Mouse (Mus musculus) embryonic facial prominence, embryonic 10.5 days (tissue): ENCODE results near the gene Galnt6. TPM values are rescaled to one million over a fixed set of nuclear protein-coding genes. Genes with fewer than 3 reads are reported as not detected.
A peak's percentile ranks its signal among the peaks of the same experiment; 100 is the strongest.

Experiments used
- DNase-seq: peaks from one replicate; pipeline ENCODE4 v3.0.0-alpha.2; 2017; ENCODE audit warnings: low spot score
- H3K27ac ChIP-seq: fragments of 300-500 bp; sonication (generic); replicated peaks from 2 replicates; pipeline ENCODE4 v1.5.1; 2016; ENCODE audit warnings: mild to moderate bottlenecking
- H3K27me3 ChIP-seq: fragments of 300-500 bp; sonication (generic); replicated peaks from 2 replicates; pipeline ENCODE4 v1.6.1; 2016; ENCODE audit warnings: low read depth, mild to moderate bottlenecking; ENCODE audit not compliant: poor library complexity, severe bottlenecking
- H3K36me3 ChIP-seq: fragments of 300-500 bp; sonication (generic); replicated peaks from 2 replicates; pipeline ENCODE4 v1.6.1; 2016; ENCODE audit warnings: mild to moderate bottlenecking, moderate library complexity
- H3K4me1 ChIP-seq: fragments of 300-500 bp; sonication (generic); 2 replicates; pipeline ENCODE4 v1.6.1; 2016
- H3K4me3 ChIP-seq: fragments of 300-500 bp; sonication (generic); 2 replicates; pipeline ENCODE4 v1.5.1; 2016; ENCODE audit warnings: mild to moderate bottlenecking, moderate library complexity
- H3K9me3 ChIP-seq: fragments of 300-500 bp; sonication (generic); 2 replicates; pipeline ENCODE4 v1.6.1; 2016; ENCODE audit warnings: mild to moderate bottlenecking
- WGBS: fragments of 180-500 bp; shearing (Covaris S2); methylation state at CpG from one replicate; pipeline ENCODE4 v1.1.7; 2016; 5-methylcytosine and 5-hydroxymethylcytosine counted together
- polyA plus RNA-seq: library from polyadenylated mRNA; unstranded; fragments of >200 nt; fragmentation: Nextera tagmentation; extraction: Ambion mirVana; gene quantifications from 2 replicates; pipeline ENCODE4 v1.2.1, GENCODE M21; 2016

Gene Galnt6
- polyA plus RNA-seq, 1 experiment from 2014 or later = 0.16 TPM

GRCm38 (mm10) chr15:100686434-100686833 lies 42.7 kb downstream of the Galnt6 start:
- Histone ChIP-seq H3K27ac (no peak overlapping the region), H3K4me3 (no peak overlapping the region), H3K4me1 (peaks cover 19% of the 10 kb centered on the region), H3K27me3 (peaks cover 15% of the 10 kb centered on the region), H3K9me3 (peaks cover 11% of the 10 kb centered on the region), H3K36me3 (no peaks in the 10 kb centered on the region)
- 84% methylated on average over 6 of the region's 6 CpGs for WGBS
- no peak for DNase-seq

DNA sequence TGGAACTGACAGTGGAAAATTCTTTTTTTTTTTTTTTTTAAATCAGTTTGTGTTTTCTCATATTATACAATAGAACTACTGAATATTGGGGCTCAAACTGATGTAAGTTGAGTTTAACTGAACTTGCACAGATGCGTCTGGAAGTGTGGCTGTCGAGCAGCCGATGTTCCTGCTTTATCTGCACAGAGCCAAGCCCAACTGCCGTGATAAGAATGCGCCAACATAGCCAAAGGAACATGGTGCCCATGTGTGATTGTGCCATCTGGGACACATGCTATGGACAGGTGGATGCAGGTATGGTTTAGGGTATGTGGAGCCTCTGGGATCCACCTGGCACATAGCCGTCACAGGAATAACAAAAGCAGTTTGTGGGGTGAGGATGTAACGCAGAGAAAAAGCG lies 43.3 kb downstream of the Galnt6 start:
- no peak overlapping the region for H3K4me3 ChIP-seq
- H3K9me3 ChIP-seq = peaks cover 9% of the 10 kb centered on the region
- DNase-seq = no peak
- peaks cover 25% of the 10 kb centered on the region for H3K4me1 ChIP-seq
- H3K36me3 ChIP-seq = no peaks in the 10 kb centered on the region
- 89% methylated on average over 8 of the region's 8 CpGs for WGBS
- H3K27ac ChIP-seq = no peak overlapping the region
- peaks cover 15% of the 10 kb centered on the region for H3K27me3 ChIP-seq

GRCm38 (mm10) chr15:100685255-100685654 lies 43.9 kb downstream of the Galnt6 start:
- Histone ChIP-seq H3K27ac (no peak overlapping the region), H3K4me1 (peaks cover 31% of the 10 kb centered on the region), H3K4me3 (no peak overlapping the region), H3K27me3 (peaks cover 15% of the 10 kb centered on the region), H3K36me3 (no peaks in the 10 kb centered on the region), H3K9me3 (peaks cover 3% of the 10 kb centered on the region)
- WGBS = 20% methylated on average over 13 of the region's 13 CpGs
- DNase-seq = no peak

DNA sequence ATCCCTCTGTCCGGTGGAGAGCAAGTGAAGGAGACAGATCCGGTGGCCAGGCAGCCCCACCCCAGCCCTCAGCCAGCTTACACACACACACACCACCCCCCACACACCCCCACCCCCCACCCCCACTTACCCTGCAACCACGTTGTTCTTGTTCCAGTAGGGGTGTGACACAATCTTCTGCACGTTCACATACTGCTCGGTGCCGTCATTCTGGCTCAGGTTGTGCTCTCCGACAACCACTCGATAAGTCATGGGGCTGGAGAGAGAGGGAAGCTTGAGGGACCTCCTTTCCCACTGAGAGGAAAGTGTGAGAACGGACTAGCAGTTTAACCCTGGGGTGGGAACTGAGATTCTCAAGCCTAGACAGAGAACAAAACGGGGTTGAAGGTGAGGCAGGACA lies 44.7 kb downstream of the Galnt6 start:
- H3K36me3 ChIP-seq = no peaks in the 10 kb centered on the region
- no peak overlapping the region for H3K27ac ChIP-seq
- WGBS = 75% methylated on average over 10 of the region's 10 CpGs
- DNase-seq = no peak
- peaks cover 36% of the 10 kb centered on the region for H3K4me1 ChIP-seq
- peaks cover 15% of the 10 kb centered on the region for H3K27me3 ChIP-seq
- no peak overlapping the region for H3K4me3 ChIP-seq
- no peaks in the 10 kb centered on the region for H3K9me3 ChIP-seq

GRCm38 (mm10) chr15:100683041-100683440 lies 46.1 kb downstream of the Galnt6 start:
- H3K27me3 ChIP-seq = peaks cover 15% of the 10 kb centered on the region
- WGBS = 47% methylated on average over 2 of the region's 2 CpGs

DNA sequence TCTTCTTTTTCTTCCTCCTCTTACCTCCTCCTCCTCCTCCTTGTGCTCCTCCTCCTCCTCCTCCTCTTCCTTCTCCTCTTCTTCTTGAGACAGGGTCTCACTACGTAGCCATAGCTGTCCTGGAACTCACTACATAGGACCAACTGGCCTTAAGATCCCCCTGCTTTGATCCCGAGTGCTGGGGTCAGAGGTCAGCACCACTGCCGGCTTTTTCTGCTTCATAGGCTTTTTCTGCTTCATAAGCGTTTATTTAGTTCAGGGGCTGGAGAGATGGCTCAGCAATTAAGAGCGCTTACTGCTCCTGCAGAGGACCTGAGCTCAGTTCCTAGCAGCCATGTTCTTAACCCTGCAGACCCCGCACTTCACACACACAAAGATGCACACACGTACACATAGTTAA lies 47.4 kb downstream of the Galnt6 start:
- H3K4me3 ChIP-seq = no peak overlapping the region; the same call in 1 of the 2 replicates
- peaks cover 26% of the 10 kb centered on the region for H3K4me1 ChIP-seq
- no peaks in the 10 kb centered on the region for H3K36me3 ChIP-seq
- no peak overlapping the region for H3K27ac ChIP-seq
- H3K27me3 ChIP-seq = peaks cover 15% of the 10 kb centered on the region
- DNase-seq = peak; percentile 59
- WGBS = 30% methylated on average over 7 of the region's 7 CpGs
- H3K9me3 ChIP-seq = no peaks in the 10 kb centered on the region

More at GRCm38 (mm10) chr15:100683041-100683440, 46.1 kb downstream of the Galnt6 start:
- H3K4me1 ChIP-seq = peaks cover 36% of the 10 kb centered on the region
- H3K36me3 ChIP-seq = no peaks in the 10 kb centered on the region
- no peak overlapping the region for H3K27ac ChIP-seq
- H3K9me3 ChIP-seq = no peaks in the 10 kb centered on the region
- H3K4me3 ChIP-seq = no peak overlapping the region
- DNase-seq = peak; percentile 82

DNA sequence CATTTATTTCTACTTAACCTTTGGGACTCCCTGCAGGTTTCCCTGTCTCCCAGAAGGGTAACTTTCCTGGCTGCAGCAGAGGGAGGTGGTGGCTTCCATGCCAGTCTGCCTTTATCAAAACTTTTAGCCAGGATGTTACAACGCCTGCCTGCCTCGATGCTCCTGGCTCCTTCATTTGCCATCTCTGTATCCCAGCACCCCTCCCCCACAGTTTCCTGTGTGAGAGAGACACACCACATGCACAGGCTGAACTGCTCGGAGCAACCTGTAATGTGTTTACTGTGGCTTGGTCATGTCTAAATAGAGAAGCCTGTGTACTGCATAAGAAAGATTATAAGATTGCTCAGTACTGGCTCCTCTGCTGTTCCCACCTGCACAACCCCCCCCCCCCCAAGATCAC lies 48.8 kb downstream of the Galnt6 start:
- Histone ChIP-seq H3K27ac (no peak overlapping the region), H3K4me1 (peaks cover 25% of the 10 kb centered on the region), H3K27me3 (peaks cover 13% of the 10 kb centered on the region), H3K9me3 (no peaks in the 10 kb centered on the region), H3K36me3 (no peaks in the 10 kb centered on the region), H3K4me3 (no peak overlapping the region)
- DNase-seq = no peak
- 48% methylated on average over 3 of the region's 3 CpGs for WGBS

GRCm38 (mm10) chr15:100679005-100679404 lies 50.2 kb downstream of the Galnt6 start:
- no peak overlapping the region for H3K27ac ChIP-seq
- DNase-seq = no peak
- no peaks in the 10 kb centered on the region for H3K27me3 ChIP-seq
- peaks cover 24% of the 10 kb centered on the region for H3K4me1 ChIP-seq
- 91% methylated on average over 14 of the region's 14 CpGs for WGBS
- H3K36me3 ChIP-seq = no peaks in the 10 kb centered on the region
- H3K9me3 ChIP-seq = no peaks in the 10 kb centered on the region
- no peak overlapping the region for H3K4me3 ChIP-seq

DNA sequence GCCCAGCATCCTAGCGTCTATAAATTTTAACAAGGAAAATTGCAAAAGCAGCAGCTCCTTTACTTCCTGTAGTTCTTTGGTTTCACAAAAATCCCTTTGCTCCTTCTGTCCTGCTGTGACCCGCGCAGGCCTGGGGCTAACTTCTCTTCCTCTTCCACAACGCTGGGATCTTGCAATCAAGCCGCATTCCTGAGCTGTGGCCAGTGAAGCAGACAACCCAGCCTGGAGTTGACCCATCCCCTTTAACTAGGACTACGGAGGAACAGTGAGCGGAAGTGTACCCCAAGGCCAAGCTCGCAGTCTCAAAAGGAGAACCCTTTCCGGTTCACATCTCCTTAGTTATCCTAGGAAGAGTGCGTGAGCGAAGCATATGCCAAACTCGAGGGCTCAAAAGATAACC lies 50.6 kb downstream of the Galnt6 start:
- H3K9me3 ChIP-seq = no peaks in the 10 kb centered on the region
- DNase-seq = no peak
- H3K4me3 ChIP-seq = no peak overlapping the region
- WGBS = 68% methylated on average over 12 of the region's 12 CpGs
- no peaks in the 10 kb centered on the region for H3K27me3 ChIP-seq
- H3K27ac ChIP-seq = no peak overlapping the region
- H3K36me3 ChIP-seq = no peaks in the 10 kb centered on the region
- H3K4me1 ChIP-seq = peaks cover 28% of the 10 kb centered on the region

GRCm38 (mm10) chr15:100677675-100678074 lies 51.5 kb downstream of the Galnt6 start:
- DNase-seq = no peak
- Histone ChIP-seq H3K9me3 (no peaks in the 10 kb centered on the region), H3K27me3 (no peaks in the 10 kb centered on the region), H3K4me3 (no peak overlapping the region), H3K36me3 (no peaks in the 10 kb centered on the region), H3K27ac (no peak overlapping the region), H3K4me1 (peaks cover 30% of the 10 kb centered on the region)
- 91% methylated on average over 8 of the region's 8 CpGs for WGBS

- no peak for DNase-seq
- H3K4me3 ChIP-seq = no peak overlapping the region
- H3K27ac ChIP-seq = no peak overlapping the region
- 88% methylated on average over 1 of the region's 1 CpGs for WGBS
- peaks cover 25% of the 10 kb centered on the region for H3K4me1 ChIP-seq
- no peaks in the 10 kb centered on the region for H3K36me3 ChIP-seq
- no peaks in the 10 kb centered on the region for H3K27me3 ChIP-seq
- no peaks in the 10 kb centered on the region for H3K9me3 ChIP-seq
Observed at GRCm38 (mm10) chr15:100676521-100676920, 52.7 kb downstream of the Galnt6 start.

DNA sequence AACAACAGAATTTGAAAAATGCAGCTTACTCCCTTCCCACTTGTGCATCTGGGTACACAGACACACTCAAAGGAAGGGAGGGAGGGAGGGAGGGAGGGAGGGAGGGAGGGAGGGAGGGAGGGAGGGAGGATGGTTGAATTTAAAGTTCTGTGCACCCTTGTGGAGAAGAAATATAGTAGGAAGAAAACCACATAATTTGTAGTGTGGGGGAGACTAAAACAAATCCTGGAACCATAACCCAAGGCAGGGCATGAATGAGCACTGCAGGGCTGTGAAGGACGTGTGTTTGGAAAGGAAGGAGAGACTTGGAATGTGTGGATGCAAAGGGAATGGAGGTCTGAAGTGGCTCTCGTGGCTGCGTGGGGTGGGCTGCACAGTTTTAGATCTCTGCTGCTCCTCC lies 53.7 kb downstream of the Galnt6 start:
- H3K4me3 ChIP-seq = no peak overlapping the region

GRCm38 (mm10) chr15:100674566-100674965 lies 54.6 kb downstream of the Galnt6 start:
- Histone ChIP-seq H3K4me3 (no peak overlapping the region), H3K4me1 (peaks cover 7% of the 10 kb centered on the region; the same call in 1 of the 2 replicates), H3K9me3 (no peaks in the 10 kb centered on the region), H3K36me3 (no peaks in the 10 kb centered on the region), H3K27me3 (no peaks in the 10 kb centered on the region), H3K27ac (no peak overlapping the region)
- WGBS = 86% methylated on average over 10 of the region's 10 CpGs
- no peak for DNase-seq

More for the DNA sequence above, 53.7 kb downstream of the Galnt6 start:
- Histone ChIP-seq H3K27ac (no peak overlapping the region), H3K36me3 (no peaks in the 10 kb centered on the region), H3K4me1 (peaks cover 15% of the 10 kb centered on the region), H3K27me3 (no peaks in the 10 kb centered on the region), H3K9me3 (no peaks in the 10 kb centered on the region)
- 67% methylated on average over 3 of the region's 3 CpGs for WGBS
- DNase-seq = no peak
